Mouse (Mus musculus) bone marrow, adult 2 months (tissue): ENCODE results near the gene Col4a1.

Source experiments
- CTCF ChIP-seq: fragments of 200-500 bp; IDR thresholded peaks from 2 replicates; pipeline ENCODE4 v1.5.1; 2011; ENCODE audit warnings: low read length, control low read depth; ENCODE audit not compliant: control insufficient read depth, insufficient read depth
- POLR2A ChIP-seq: fragments of 200-500 bp; IDR thresholded peaks from 2 replicates; pipeline ENCODE4 v1.6.1; 2011; ENCODE audit warnings: low read depth, mild to moderate bottlenecking, control low read depth, low read length, borderline replicate concordance; ENCODE audit not compliant: control insufficient read depth

- no peak for TF ChIP-seq CTCF
- no peak for TF ChIP-seq POLR2A
Measured at GRCm38 (mm10) chr8:11171526-11171925, 141.1 kb downstream of the Col4a1 start.
